Mouse (Mus musculus) intestine, embryonic 14.5 days (tissue): ENCODE measurements around the gene Tmem86b. TPM values are rescaled to one million over a fixed set of nuclear protein-coding genes. Genes with fewer than 3 reads are reported as not detected.
"Not testable (repeated sequence)": the region's sequence is repeated elsewhere in the genome, so short reads cannot be mapped to it uniquely, and the experiment has no call there.

Experiments
- ATAC-seq: fragments of 200-750 bp; cut with Nextera tagmentation; replicated peaks from 2 replicates; pipeline ENCODE4 v1.8.0; 2017; ENCODE audit warnings: low read depth, moderate number of reproducible peaks, moderate TSS enrichment, moderate library complexity; ENCODE audit not compliant: low FRiP score, low TSS enrichment
- DNase-seq: peaks from one replicate; pipeline ENCODE4 v3.0.0-alpha.2; 2018; ENCODE audit warnings: low spot score
- H3K27ac ChIP-seq: fragments of 300-500 bp; sonication (generic); 2 replicates; pipeline ENCODE4 v1.5.1; 2014; ENCODE audit warnings: low read depth, mild to moderate bottlenecking, control low read depth
- H3K27me3 ChIP-seq: fragments of 300-500 bp; sonication (generic); replicated peaks from 2 replicates; pipeline ENCODE4 v1.6.1; 2014; ENCODE audit warnings: low read length, control low read depth; ENCODE audit not compliant: control insufficient read depth, insufficient read depth
- H3K36me3 ChIP-seq: fragments of 300-500 bp; sonication (generic); 2 replicates; pipeline ENCODE4 v1.6.1; 2014; ENCODE audit warnings: low read length, control low read depth; ENCODE audit not compliant: control insufficient read depth, insufficient read depth
- H3K4me1 ChIP-seq: fragments of 300-500 bp; sonication (generic); replicated peaks from 2 replicates; pipeline ENCODE4 v1.6.1; 2014; ENCODE audit warnings: low read length, control low read depth, mixed read lengths; ENCODE audit not compliant: control insufficient read depth, insufficient read depth
- H3K4me2 ChIP-seq: fragments of 300-500 bp; sonication (generic); 2 replicates; pipeline ENCODE4 v1.6.1; 2014; ENCODE audit warnings: low read length
- H3K4me3 ChIP-seq: fragments of 300-500 bp; sonication (generic); 2 replicates; pipeline ENCODE4 v1.5.1; 2014; ENCODE audit warnings: low read depth, low read length, control low read depth, mixed read lengths
- H3K9ac ChIP-seq: fragments of 300-500 bp; sonication (generic); 2 replicates; pipeline ENCODE4 v1.6.1; 2014; ENCODE audit warnings: mild to moderate bottlenecking, low read length
- H3K9me3 ChIP-seq: fragments of 300-500 bp; sonication (generic); 2 replicates; pipeline ENCODE4 v1.6.1; 2016; ENCODE audit warnings: low read length, control low read depth; ENCODE audit not compliant: control insufficient read depth
- WGBS: fragments of 180-500 bp; shearing (Covaris S2); extraction: QIAGEN DNeasy Blood & Tissue Kit; methylation state at CpG from one replicate; pipeline ENCODE4 v1.1.7; 2014; 5-methylcytosine and 5-hydroxymethylcytosine counted together
- microRNA-seq: library from miRNA; unstranded; fragments of <30 nt; microRNA quantifications from one replicate; pipeline ENCODE4, GENCODE M21; 2016
- polyA plus RNA-seq: library from polyadenylated mRNA; unstranded; fragments of >200 nt; fragmentation: Nextera tagmentation; extraction: Ambion mirVana; gene quantifications from 2 replicates; pipeline ENCODE4 v1.2.1, GENCODE M21; 2014

Gene Tmem86b
- polyA plus RNA-seq, 1 experiment from 2014 or later, result 2.5 TPM

- H3K36me3 ChIP-seq, H3K4me1 ChIP-seq, DNase-seq, H3K9me3 ChIP-seq, ATAC-seq, H3K27me3 ChIP-seq, H3K4me3 ChIP-seq, H3K4me2 ChIP-seq, H3K27ac ChIP-seq, H3K9ac ChIP-seq: not testable (repeated sequence)
- 82% methylated on average over 4 of the region's 4 CpGs for WGBS
Measured at GRCm38 (mm10) chr7:4597046-4597445, 34.2 kb downstream of the Tmem86b start.

- not testable (repeated sequence) for H3K4me3 ChIP-seq, H3K4me2 ChIP-seq, H3K9ac ChIP-seq, H3K36me3 ChIP-seq, H3K4me1 ChIP-seq, H3K27ac ChIP-seq, H3K27me3 ChIP-seq, H3K9me3 ChIP-seq, DNase-seq, ATAC-seq
- WGBS, result 81% methylated on average over 3 of the region's 3 CpGs
Measured at GRCm38 (mm10) chr7:4581481-4581880, 49.7 kb downstream of the Tmem86b start.

Small RNAs within 50 kb of the gene (microRNA-seq; reads per million reads assigned to microRNA genes)
- not detected for gene Gm23577

Other genes starting within 250 kb of the Tmem86b start
- gene Gp6, start 233.7 kb downstream of the Tmem86b start, polyA plus RNA-seq, result 0.30 and 0.31 TPM in 2 replicates
- gene Rdh13, start 185.8 kb downstream of the Tmem86b start, polyA plus RNA-seq, result 34.5 and 38.3 TPM in 2 replicates
- 1.7 and 5.2 TPM in 2 replicates for gene Eps8l1, start 170.7 kb downstream of the Tmem86b start, polyA plus RNA-seq
- 53.4 and 58.7 TPM in 2 replicates for gene Ppp1r12c, start 129.7 kb downstream of the Tmem86b start, polyA plus RNA-seq
- gene Tnnt1, start 115.0 kb downstream of the Tmem86b start, polyA plus RNA-seq, result 18.6 and 21.1 TPM in 2 replicates
- gene Tnni3, start 107.2 kb downstream of the Tmem86b start, polyA plus RNA-seq, result 1.5 and 1.7 TPM in 2 replicates
- 0.57 and 0.77 TPM in 2 replicates for gene Dnaaf3, start 99.0 kb downstream of the Tmem86b start, polyA plus RNA-seq
- gene Syt5, start 83.9 kb downstream of the Tmem86b start, polyA plus RNA-seq, result 5.6 and 6.7 TPM in 2 replicates
- not detected in 2 replicates for gene Ptprh, start 27.4 kb downstream of the Tmem86b start, polyA plus RNA-seq
- 7.3 and 8.5 TPM in 2 replicates for gene Ppp6r1, start 27.6 kb upstream of the Tmem86b start, polyA plus RNA-seq
- gene Hspbp1, start 53.6 kb upstream of the Tmem86b start, polyA plus RNA-seq, result 102 and 105 TPM in 2 replicates
- 1.7 and 1.9 TPM in 2 replicates for gene Brsk1, start 59.2 kb upstream of the Tmem86b start, polyA plus RNA-seq
- gene Tmem150b, start 93.8 kb upstream of the Tmem86b start, polyA plus RNA-seq, result 0.66 and 0.85 TPM in 2 replicates
- 63.6 and 66.9 TPM in 2 replicates for gene Kmt5c, start 108.7 kb upstream of the Tmem86b start, polyA plus RNA-seq
- gene Cox6b2, start 121.7 kb upstream of the Tmem86b start, polyA plus RNA-seq, result 54.1 and 61.8 TPM in 2 replicates
- not detected in 2 replicates for gene Fam71e2, start 139.9 kb upstream of the Tmem86b start, polyA plus RNA-seq
- gene Il11, start 151.4 kb upstream of the Tmem86b start, polyA plus RNA-seq, result 0.28 TPM in 1 of 2 replicates, not detected in the other
- 0.52 TPM in 1 of 2 replicates, not detected in the other for gene Tmem190, start 151.5 kb upstream of the Tmem86b start, polyA plus RNA-seq
- gene Tmem238, start 158.2 kb upstream of the Tmem86b start, polyA plus RNA-seq, result 14.5 and 24.3 TPM in 2 replicates
- gene Rpl28, start 161.5 kb upstream of the Tmem86b start, polyA plus RNA-seq, result 293 and 321 TPM in 2 replicates
- 354 and 371 TPM in 2 replicates for gene Ube2s, start 181.2 kb upstream of the Tmem86b start, polyA plus RNA-seq
- gene Shisa7, start 213.3 kb upstream of the Tmem86b start, polyA plus RNA-seq, result 0.30 and 0.42 TPM in 2 replicates
- gene Isoc2b, start 238.8 kb upstream of the Tmem86b start, polyA plus RNA-seq, result 6.3 and 8.9 TPM in 2 replicates
- gene Isoc2a, start 245.7 kb upstream of the Tmem86b start, polyA plus RNA-seq, result 0.96 and 1.0 TPM in 2 replicates